Mouse (Mus musculus): ENCODE data around the gene Sgms1. TPM values are rescaled to one million over a fixed set of nuclear protein-coding genes. Genes with fewer than 3 reads are reported as not detected.

Gene Sgms1
- polyA plus RNA-seq, 1 experiment = 5.3 TPM

DNA sequence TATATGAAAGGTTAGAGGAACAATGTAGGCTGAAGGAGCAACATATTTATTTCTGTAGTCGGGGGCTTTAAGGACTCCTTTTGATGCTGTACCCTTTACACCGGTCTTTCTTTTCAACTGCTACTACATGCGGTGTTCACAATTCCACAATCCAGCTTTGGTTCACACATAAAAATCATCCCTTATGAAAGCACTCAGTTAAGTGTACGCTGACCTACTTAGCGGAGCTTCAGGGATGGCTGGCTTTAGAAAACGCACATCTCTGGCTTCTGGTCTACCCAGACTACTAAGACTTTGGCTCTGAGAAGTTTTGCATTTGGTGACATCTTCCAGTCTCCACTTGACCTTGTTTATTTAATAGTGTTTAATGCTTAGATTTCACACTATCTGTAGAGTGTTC lies 223.8 kb downstream of the Sgms1 start:
- no peak for TF ChIP-seq CEBPB (IDR thresholded peaks at IDR 0.05; ENCODE audit: low read depth)
- no peak for TF ChIP-seq FOSL1 (IDR thresholded peaks at IDR 0.05; ENCODE audit: insufficient read depth, low read length, poor library complexity, severe bottlenecking)
- TF ChIP-seq CTCF (IDR thresholded peaks at IDR 0.05; ENCODE audit: control insufficient read depth, insufficient read depth, insufficient read length) = no peak
- no peak for TF ChIP-seq MYOD1 (IDR thresholded peaks at IDR 0.05; ENCODE audit: control insufficient read depth, insufficient read length, low read depth)
- no peak for TF ChIP-seq MAX (IDR thresholded peaks at IDR 0.05)
- TF ChIP-seq USF1 (IDR thresholded peaks at IDR 0.05; ENCODE audit: low read depth) = no peak
- no peak for TF ChIP-seq MYOG (IDR thresholded peaks at IDR 0.05; ENCODE audit: control insufficient read depth, extremely low read depth, insufficient read length)
- H3ac ChIP-seq (ENCODE audit: control insufficient read depth, insufficient read length, low read depth) = no peak overlapping the region
- H3K36me3 ChIP-seq (ENCODE audit: control insufficient read depth, insufficient read depth) = peaks cover under 1% of the 10 kb centered on the region
- no peaks in the 10 kb centered on the region for H3K27me3 ChIP-seq (ENCODE audit: control insufficient read depth, insufficient read depth, insufficient read length)
- peaks cover 76% of the 10 kb centered on the region for H3K79me2 ChIP-seq (ENCODE audit: control insufficient read depth, insufficient read depth)
- H3K4me3 ChIP-seq (ENCODE audit: insufficient read depth, poor library complexity, severe bottlenecking) = no peak overlapping the region
- peaks cover 46% of the 10 kb centered on the region for H3K79me3 ChIP-seq (ENCODE audit: low read depth)

DNA sequence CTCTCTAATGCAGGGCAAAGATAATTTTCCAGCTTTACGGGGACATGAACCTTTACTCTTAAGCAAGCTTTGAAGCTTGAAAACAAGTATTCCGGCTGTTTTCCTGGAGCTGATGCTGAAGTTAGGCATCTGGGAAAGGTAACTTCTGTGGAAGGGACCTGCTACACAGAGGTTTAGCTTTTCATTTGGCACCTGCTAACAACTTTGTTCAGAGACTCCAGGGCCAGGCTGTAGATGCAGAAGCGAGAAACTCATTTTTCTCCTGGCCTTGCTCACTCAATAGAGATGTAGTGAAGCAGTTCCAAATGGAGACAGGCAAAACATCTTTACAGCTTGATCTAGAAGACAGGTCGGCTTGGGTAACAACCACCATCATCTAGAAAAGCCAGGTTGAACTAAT lies 225.4 kb downstream of the Sgms1 start:
- Histone ChIP-seq H3K79me2 (ENCODE audit: control insufficient read depth, insufficient read depth) (peaks cover 74% of the 10 kb centered on the region), H3ac (ENCODE audit: control insufficient read depth, insufficient read length, low read depth) (no peak overlapping the region), H3K27me3 (ENCODE audit: control insufficient read depth, insufficient read depth, insufficient read length) (no peaks in the 10 kb centered on the region), H3K36me3 (ENCODE audit: control insufficient read depth, insufficient read depth) (peaks cover 16% of the 10 kb centered on the region), H3K79me3 (ENCODE audit: low read depth) (peaks cover 40% of the 10 kb centered on the region), H3K4me3 (ENCODE audit: insufficient read depth, poor library complexity, severe bottlenecking) (no peak overlapping the region)
- TF ChIP-seq MAX (IDR thresholded peaks at IDR 0.05) (no peak), MYOG (IDR thresholded peaks at IDR 0.05; ENCODE audit: control insufficient read depth, extremely low read depth, insufficient read length) (no peak), CEBPB (IDR thresholded peaks at IDR 0.05; ENCODE audit: low read depth) (no peak), CTCF (IDR thresholded peaks at IDR 0.05; ENCODE audit: control insufficient read depth, insufficient read depth, insufficient read length) (no peak), USF1 (IDR thresholded peaks at IDR 0.05; ENCODE audit: low read depth) (no peak), MYOD1 (IDR thresholded peaks at IDR 0.05; ENCODE audit: control insufficient read depth, insufficient read length, low read depth) (no peak), FOSL1 (IDR thresholded peaks at IDR 0.05; ENCODE audit: insufficient read depth, low read length, poor library complexity, severe bottlenecking) (no peak)

DNA sequence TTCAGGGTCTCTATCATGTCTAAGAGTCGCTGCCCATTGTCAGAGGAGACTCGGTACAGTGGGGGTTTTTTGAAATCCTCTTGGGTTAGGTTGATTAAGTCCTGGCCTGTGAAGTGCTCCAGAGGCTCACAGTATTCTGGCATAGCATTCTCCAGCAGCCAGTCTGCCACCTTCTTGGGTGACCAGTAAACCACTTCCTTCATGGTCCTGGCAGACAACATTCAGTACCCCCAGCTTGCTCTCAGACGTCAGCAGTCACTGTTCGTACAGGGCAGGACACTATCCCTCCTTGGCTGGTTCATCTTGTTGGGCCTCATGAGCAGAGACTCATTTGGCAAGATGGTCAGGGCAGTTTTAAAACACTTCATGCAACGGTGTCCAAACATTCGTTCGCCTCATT lies 229.6 kb downstream of the Sgms1 start:
- H3K27me3 ChIP-seq (ENCODE audit: control insufficient read depth, insufficient read depth, insufficient read length) = no peaks in the 10 kb centered on the region
- TF ChIP-seq CTCF (IDR thresholded peaks at IDR 0.05; ENCODE audit: control insufficient read depth, insufficient read depth, insufficient read length) (no peak), MYOD1 (IDR thresholded peaks at IDR 0.05; ENCODE audit: control insufficient read depth, insufficient read length, low read depth) (no peak)
- H3ac ChIP-seq (ENCODE audit: control insufficient read depth, insufficient read length, low read depth) = no peak overlapping the region
- H3K79me3 ChIP-seq (ENCODE audit: low read depth) = peaks cover 19% of the 10 kb centered on the region
- peaks cover 58% of the 10 kb centered on the region for H3K79me2 ChIP-seq (ENCODE audit: control insufficient read depth, insufficient read depth)
- H3K36me3 ChIP-seq (ENCODE audit: control insufficient read depth, insufficient read depth) = peaks cover 32% of the 10 kb centered on the region
- no peak overlapping the region for H3K4me3 ChIP-seq (ENCODE audit: insufficient read depth, poor library complexity, severe bottlenecking)

DNA sequence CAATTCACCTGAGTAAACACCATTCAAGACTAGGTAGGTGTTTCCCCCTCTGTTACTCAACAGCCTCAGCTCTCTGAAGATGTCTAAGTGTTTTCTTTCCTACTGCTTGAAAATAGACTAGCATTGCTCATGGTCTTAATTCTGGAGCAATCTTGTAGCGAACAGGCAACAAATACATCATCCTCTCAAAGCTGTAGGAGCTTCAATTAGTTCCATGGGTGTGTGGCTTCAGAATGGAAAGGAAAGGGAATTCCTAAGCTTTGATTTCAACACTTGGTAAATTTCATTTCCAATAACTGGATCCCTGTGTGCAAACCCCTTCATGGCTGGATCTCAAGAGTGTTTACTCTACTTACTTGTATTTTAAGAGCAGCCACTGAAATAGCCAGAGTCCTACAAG lies 230.3 kb downstream of the Sgms1 start:
- no peak overlapping the region for H3K4me3 ChIP-seq (ENCODE audit: insufficient read depth, poor library complexity, severe bottlenecking)
- H3K36me3 ChIP-seq (ENCODE audit: control insufficient read depth, insufficient read depth) = peaks cover 37% of the 10 kb centered on the region
- no peaks in the 10 kb centered on the region for H3K27me3 ChIP-seq (ENCODE audit: control insufficient read depth, insufficient read depth, insufficient read length)
- H3K79me3 ChIP-seq (ENCODE audit: low read depth) = peaks cover 19% of the 10 kb centered on the region
- no peak for TF ChIP-seq MAX (IDR thresholded peaks at IDR 0.05)
- TF ChIP-seq MYOG (IDR thresholded peaks at IDR 0.05; ENCODE audit: control insufficient read depth, extremely low read depth, insufficient read length) = no peak
- no peak for TF ChIP-seq CTCF (IDR thresholded peaks at IDR 0.05; ENCODE audit: control insufficient read depth, insufficient read depth, insufficient read length)
- no peak for TF ChIP-seq MYOD1 (IDR thresholded peaks at IDR 0.05; ENCODE audit: control insufficient read depth, insufficient read length, low read depth)
- no peak for TF ChIP-seq FOSL1 (IDR thresholded peaks at IDR 0.05; ENCODE audit: insufficient read depth, low read length, poor library complexity, severe bottlenecking)
- TF ChIP-seq USF1 (IDR thresholded peaks at IDR 0.05; ENCODE audit: low read depth) = no peak
- no peak for TF ChIP-seq CEBPB (IDR thresholded peaks at IDR 0.05; ENCODE audit: low read depth)
- H3K79me2 ChIP-seq (ENCODE audit: control insufficient read depth, insufficient read depth) = peaks cover 54% of the 10 kb centered on the region
- no peak overlapping the region for H3ac ChIP-seq (ENCODE audit: control insufficient read depth, insufficient read length, low read depth)

DNA sequence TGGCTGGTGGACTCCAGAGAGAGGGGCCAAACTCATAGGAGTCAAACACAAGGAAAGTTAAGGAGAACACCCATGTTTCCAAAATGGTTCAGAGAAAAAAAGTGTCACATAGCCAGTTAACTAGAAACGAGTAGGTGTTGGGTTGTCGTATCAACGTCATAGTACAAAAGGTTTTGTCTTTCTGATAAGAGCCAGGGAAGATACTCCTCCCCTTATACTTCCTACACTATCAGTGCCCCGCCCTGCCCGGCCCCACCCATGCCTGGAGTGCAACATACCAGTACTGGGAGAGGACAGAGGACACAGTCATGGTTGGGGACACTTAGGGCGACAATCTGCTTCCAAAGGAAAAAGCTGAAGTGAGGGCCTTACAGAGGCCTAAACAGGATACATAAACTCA lies 232.5 kb downstream of the Sgms1 start:
- Histone ChIP-seq H3K79me3 (ENCODE audit: low read depth) (peaks cover 10% of the 10 kb centered on the region), H3K36me3 (ENCODE audit: control insufficient read depth, insufficient read depth) (peaks cover 41% of the 10 kb centered on the region), H3K27me3 (ENCODE audit: control insufficient read depth, insufficient read depth, insufficient read length) (no peaks in the 10 kb centered on the region), H3K4me3 (ENCODE audit: insufficient read depth, poor library complexity, severe bottlenecking) (no peak overlapping the region), H3K79me2 (ENCODE audit: control insufficient read depth, insufficient read depth) (peaks cover 41% of the 10 kb centered on the region), H3ac (ENCODE audit: control insufficient read depth, insufficient read length, low read depth) (no peak overlapping the region)
- no peak for TF ChIP-seq USF1 (IDR thresholded peaks at IDR 0.05; ENCODE audit: low read depth)
- TF ChIP-seq MYOD1 (IDR thresholded peaks at IDR 0.05; ENCODE audit: control insufficient read depth, insufficient read length, low read depth) = no peak
- no peak for TF ChIP-seq CEBPB (IDR thresholded peaks at IDR 0.05; ENCODE audit: low read depth)
- no peak for TF ChIP-seq FOSL1 (IDR thresholded peaks at IDR 0.05; ENCODE audit: insufficient read depth, low read length, poor library complexity, severe bottlenecking)
- no peak for TF ChIP-seq MAX (IDR thresholded peaks at IDR 0.05)
- TF ChIP-seq CTCF (IDR thresholded peaks at IDR 0.05; ENCODE audit: control insufficient read depth, insufficient read depth, insufficient read length) = no peak
- no peak for TF ChIP-seq MYOG (IDR thresholded peaks at IDR 0.05; ENCODE audit: control insufficient read depth, extremely low read depth, insufficient read length)

DNA sequence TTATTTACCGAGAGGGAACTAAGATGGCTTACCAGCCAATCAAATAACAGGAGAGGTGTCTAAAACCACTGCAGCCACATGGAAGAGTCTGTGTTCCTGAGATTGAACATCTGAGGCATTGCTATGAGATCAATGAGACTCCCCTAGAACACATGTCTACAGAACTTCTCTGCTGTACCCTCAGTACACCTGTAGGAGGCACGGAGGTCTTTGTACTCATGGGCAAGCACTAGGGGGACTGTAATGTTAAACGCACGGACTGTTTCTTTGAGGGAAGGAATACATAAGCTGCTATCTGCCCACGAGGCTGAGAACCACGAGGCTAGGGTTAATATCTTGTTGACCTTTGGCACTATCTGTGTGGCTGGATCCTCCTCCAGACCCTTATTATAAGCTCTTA lies 237.0 kb downstream of the Sgms1 start:
- Histone ChIP-seq H3K4me3 (ENCODE audit: insufficient read depth, poor library complexity, severe bottlenecking) (no peak overlapping the region), H3K36me3 (ENCODE audit: control insufficient read depth, insufficient read depth) (peaks cover 12% of the 10 kb centered on the region), H3K79me2 (ENCODE audit: control insufficient read depth, insufficient read depth) (peaks cover 33% of the 10 kb centered on the region), H3K27me3 (ENCODE audit: control insufficient read depth, insufficient read depth, insufficient read length) (no peaks in the 10 kb centered on the region), H3K79me3 (ENCODE audit: low read depth) (peaks cover 11% of the 10 kb centered on the region), H3ac (ENCODE audit: control insufficient read depth, insufficient read length, low read depth) (no peak overlapping the region)
- no peak for TF ChIP-seq MYOG (IDR thresholded peaks at IDR 0.05; ENCODE audit: control insufficient read depth, extremely low read depth, insufficient read length)
- TF ChIP-seq CTCF (IDR thresholded peaks at IDR 0.05; ENCODE audit: control insufficient read depth, insufficient read depth, insufficient read length) = no peak
- TF ChIP-seq FOSL1 (IDR thresholded peaks at IDR 0.05; ENCODE audit: insufficient read depth, low read length, poor library complexity, severe bottlenecking) = no peak
- no peak for TF ChIP-seq USF1 (IDR thresholded peaks at IDR 0.05; ENCODE audit: low read depth)
- TF ChIP-seq CEBPB (IDR thresholded peaks at IDR 0.05; ENCODE audit: low read depth) = no peak
- no peak for TF ChIP-seq MAX (IDR thresholded peaks at IDR 0.05)
- TF ChIP-seq MYOD1 (IDR thresholded peaks at IDR 0.05; ENCODE audit: control insufficient read depth, insufficient read length, low read depth) = no peak

Data from C2C12 (cell line).